Mouse (Mus musculus) forebrain, embryonic 13.5 days (tissue): ENCODE measurements at regions not wholly inside any gene's neighbourhood (a gene's known extent, or its start where the extent isn't known, plus 50 kb on each side); places are given as distances from the start of the nearest gene placed in this dataset.
"Not testable (repeated sequence)": the region's sequence is repeated elsewhere in the genome, so short reads cannot be mapped to it uniquely, and the experiment has no call there.

Source experiments
- ATAC-seq: fragments of 200-750 bp; cut with Nextera tagmentation; 2 replicates; pipeline ENCODE4 v1.8.0; 2017
- H3K27ac ChIP-seq: fragments of 300-500 bp; sonication (generic); 2 replicates; pipeline ENCODE4 v1.5.1; 2015; ENCODE audit warnings: inconsistent platforms, mild to moderate bottlenecking, moderate library complexity
- H3K27me3 ChIP-seq: fragments of 300-500 bp; sonication (generic); 2 replicates; pipeline ENCODE4 v1.6.1; 2015; ENCODE audit warnings: mild to moderate bottlenecking, inconsistent platforms
- H3K36me3 ChIP-seq: fragments of 300-500 bp; sonication (generic); 2 replicates; pipeline ENCODE4 v1.6.1; 2015; ENCODE audit warnings: mild to moderate bottlenecking, inconsistent platforms; ENCODE audit not compliant: poor library complexity, severe bottlenecking
- H3K4me1 ChIP-seq: fragments of 300-500 bp; sonication (generic); 2 replicates; pipeline ENCODE4 v1.6.1; 2015; ENCODE audit warnings: inconsistent platforms
- H3K4me2 ChIP-seq: fragments of 300-500 bp; sonication (generic); 2 replicates; pipeline ENCODE4 v1.6.1; 2015; ENCODE audit warnings: inconsistent platforms, mild to moderate bottlenecking, moderate library complexity
- H3K4me3 ChIP-seq: fragments of 300-500 bp; sonication (generic); 2 replicates; pipeline ENCODE4 v1.5.1; 2015; ENCODE audit warnings: mild to moderate bottlenecking, inconsistent platforms
- H3K9ac ChIP-seq: fragments of 300-500 bp; sonication (generic); 2 replicates; pipeline ENCODE4 v1.6.1; 2015; ENCODE audit warnings: mild to moderate bottlenecking, inconsistent platforms
- H3K9me3 ChIP-seq: fragments of 300-500 bp; sonication (generic); replicated peaks from 2 replicates; pipeline ENCODE4 v1.6.1; 2016; ENCODE audit warnings: inconsistent platforms
- WGBS: fragments of 180-500 bp; shearing (Covaris S2); methylation state at CpG from one replicate; pipeline ENCODE4 v1.1.7; 2015; 5-methylcytosine and 5-hydroxymethylcytosine counted together

DNA sequence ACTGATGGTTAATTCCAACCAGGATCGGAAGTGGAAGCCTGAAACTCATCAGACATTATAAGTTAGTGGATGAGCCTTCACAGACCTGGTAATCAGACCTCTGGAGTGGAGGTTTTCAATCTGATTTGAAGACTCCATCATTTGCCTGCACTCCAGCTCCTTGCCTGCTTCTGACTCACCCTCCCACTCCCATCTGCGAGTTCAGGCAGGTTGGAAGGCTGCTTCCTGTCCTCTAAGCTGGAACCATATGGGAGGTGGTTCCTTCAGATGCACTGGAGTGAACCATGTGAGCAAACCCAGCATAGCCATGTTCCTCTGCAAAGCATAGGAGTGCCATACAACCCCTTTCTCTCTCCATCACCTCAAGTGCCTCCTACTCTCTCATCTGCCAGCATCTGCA, 114.6 kb downstream of the Spata19 start:
- Histone ChIP-seq H3K4me1 (no peaks in the 10 kb centered on the region), H3K4me2 (no peak overlapping the region), H3K27ac (no peak overlapping the region), H3K9me3 (no peaks in the 10 kb centered on the region), H3K4me3 (no peak overlapping the region), H3K9ac (no peak overlapping the region), H3K27me3 (no peaks in the 10 kb centered on the region), H3K36me3 (no peaks in the 10 kb centered on the region)
- WGBS: 82% methylated on average over 2 of the region's 2 CpGs
- ATAC-seq: no peak

DNA sequence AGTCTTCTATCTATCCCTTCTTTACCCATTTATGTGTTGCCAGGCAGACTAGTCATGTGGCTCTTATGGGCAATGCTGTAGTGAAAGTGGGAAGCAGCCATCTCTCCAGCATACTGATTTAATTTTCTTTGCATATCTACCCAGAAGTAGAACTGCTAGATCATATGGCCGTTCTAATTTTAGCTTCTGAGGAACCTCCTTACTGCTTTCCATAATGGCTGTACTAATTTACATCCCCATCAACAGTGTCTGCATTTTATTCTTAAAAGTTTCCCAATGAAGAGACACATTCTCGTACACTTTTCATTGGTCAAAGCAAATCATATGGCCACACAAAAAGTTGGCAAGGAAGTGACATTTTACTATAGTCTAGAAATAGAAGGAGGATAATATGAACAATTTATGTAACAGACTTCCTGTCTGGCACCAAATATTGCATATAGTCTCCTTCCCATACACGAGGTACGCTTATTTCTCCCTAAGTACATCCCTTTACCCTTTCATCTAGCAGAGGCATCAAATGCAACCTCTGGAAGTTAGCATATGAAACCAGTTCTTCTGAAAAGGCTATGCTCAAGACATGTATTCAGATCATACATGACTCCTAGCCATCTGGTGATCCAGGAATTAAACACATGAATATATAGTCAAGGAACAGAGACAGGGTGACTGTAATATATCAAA, 119.0 kb downstream of the Spata19 start:
- Histone ChIP-seq H3K4me1 (0 out of 2 replicates have a peak, but pooled peaks cover 11% of the 10 kb centered on the region), H3K27me3 (no peaks in the 10 kb centered on the region), H3K4me2 (no peak overlapping the region), H3K4me3 (no peak overlapping the region), H3K36me3 (no peaks in the 10 kb centered on the region), H3K9ac (no peak overlapping the region), H3K9me3 (no peaks in the 10 kb centered on the region), H3K27ac (no peak overlapping the region)
- ATAC-seq: no peak
- 92% methylated on average over 4 of the region's 4 CpGs for WGBS

DNA sequence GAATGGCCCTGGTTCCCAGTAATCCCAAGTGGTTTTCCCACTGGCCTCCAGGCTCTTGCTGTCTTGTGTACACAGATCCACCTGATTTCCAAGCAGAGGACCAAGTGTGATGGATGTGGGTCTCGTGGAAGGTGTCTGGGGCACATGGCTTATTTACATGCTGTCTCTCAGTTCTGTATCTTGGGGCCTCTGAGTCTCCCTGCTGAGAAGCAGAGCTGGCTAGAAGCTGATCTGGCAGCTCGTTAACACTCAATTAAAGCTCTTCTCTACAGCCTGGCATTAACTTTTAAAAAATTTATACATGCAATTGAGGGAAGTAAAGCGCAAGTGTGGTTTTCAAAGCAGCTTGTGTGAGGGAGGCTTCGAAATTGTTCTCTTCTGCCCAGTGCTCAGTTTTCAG, 121.4 kb downstream of the Spata19 start:
- Histone ChIP-seq H3K9me3 (no peaks in the 10 kb centered on the region), H3K9ac (no peak overlapping the region), H3K27ac (no peak overlapping the region), H3K4me3 (no peak overlapping the region), H3K36me3 (no peaks in the 10 kb centered on the region), H3K4me1 (0 out of 2 replicates have a peak, but pooled peaks cover 11% of the 10 kb centered on the region), H3K4me2 (no peak overlapping the region), H3K27me3 (no peaks in the 10 kb centered on the region)
- no peak for ATAC-seq
- 39% methylated on average over 4 of the region's 4 CpGs for WGBS

DNA sequence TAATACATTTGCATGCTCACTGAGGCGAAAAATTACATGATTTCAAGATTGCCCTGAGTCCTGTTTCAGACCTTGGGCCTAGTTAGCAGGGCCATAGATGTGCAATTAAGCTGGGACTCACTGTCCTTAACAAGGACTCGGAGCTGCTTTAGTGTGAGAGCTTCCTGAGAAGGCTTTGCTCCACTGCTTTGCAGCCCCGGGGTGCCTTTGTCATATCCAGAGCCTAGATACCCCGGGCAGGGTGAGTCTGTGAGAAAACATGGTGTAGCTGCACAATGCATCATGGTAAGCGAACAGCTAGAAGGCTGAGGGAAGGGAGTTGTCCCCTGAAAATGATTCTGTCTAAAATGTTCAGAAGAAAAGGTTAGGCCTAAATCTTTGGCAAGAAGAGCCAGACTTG, 123.1 kb downstream of the Spata19 start:
- Histone ChIP-seq H3K4me2 (no peak overlapping the region), H3K4me3 (no peak overlapping the region), H3K36me3 (no peaks in the 10 kb centered on the region), H3K27me3 (no peaks in the 10 kb centered on the region), H3K27ac (no peak overlapping the region), H3K9me3 (no peaks in the 10 kb centered on the region), H3K4me1 (0 out of 2 replicates have a peak, but pooled peaks cover 11% of the 10 kb centered on the region), H3K9ac (no peak overlapping the region)
- ATAC-seq: no peak
- 20% methylated on average over 5 of the region's 5 CpGs for WGBS

DNA sequence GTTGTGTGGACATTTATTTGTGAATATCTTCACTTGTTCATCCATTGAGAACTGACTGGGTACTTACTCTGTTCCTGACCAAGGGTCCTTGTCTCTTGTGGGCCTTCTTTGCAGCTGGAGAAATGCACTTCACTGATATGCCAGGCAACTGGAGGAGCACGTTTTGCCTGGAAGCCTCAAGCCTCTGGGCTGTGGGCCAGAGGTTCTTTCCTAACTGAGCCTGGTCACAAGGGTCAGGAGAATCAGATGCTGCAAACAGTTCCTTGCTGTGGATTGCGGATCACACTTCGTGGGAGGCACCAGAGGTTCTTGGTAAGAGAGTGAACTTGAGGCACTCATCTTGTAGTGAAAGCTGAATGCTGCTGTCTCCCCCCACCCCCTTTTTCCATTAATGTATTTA, 124.6 kb downstream of the Spata19 start:
- ATAC-seq: no peak
- WGBS: 84% methylated on average over 3 of the region's 3 CpGs

DNA sequence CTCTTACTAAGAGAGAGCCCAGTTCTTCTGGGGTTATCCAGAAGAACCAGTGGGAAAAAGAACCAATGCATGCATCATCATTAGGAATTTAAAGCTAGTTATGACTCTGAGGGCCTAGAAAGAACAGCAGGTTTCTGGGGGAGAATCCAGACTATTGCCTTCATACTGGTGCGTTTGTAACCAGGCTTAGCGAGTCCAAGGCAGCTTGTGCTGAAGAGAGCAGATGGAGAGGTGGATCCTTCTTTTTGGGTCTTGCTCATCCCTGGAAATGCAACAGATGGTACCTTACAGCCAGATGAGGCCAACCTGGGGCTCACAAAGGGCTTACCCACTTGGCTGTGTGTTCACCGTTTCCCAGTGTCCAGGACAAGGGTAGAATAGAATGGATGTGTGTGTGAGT, 130.1 kb downstream of the Spata19 start:
- Histone ChIP-seq H3K4me2 (no peak overlapping the region), H3K9ac (no peak overlapping the region), H3K27me3 (0 out of 2 replicates have a peak, but pooled peaks cover 3% of the 10 kb centered on the region), H3K27ac (no peak overlapping the region), H3K4me1 (no peaks in the 10 kb centered on the region), H3K36me3 (no peaks in the 10 kb centered on the region), H3K9me3 (no peaks in the 10 kb centered on the region), H3K4me3 (no peak overlapping the region)
- ATAC-seq: no peak
- 88% methylated on average over 3 of the region's 3 CpGs for WGBS

More for the DNA sequence above, 124.6 kb downstream of the Spata19 start:
- Histone ChIP-seq H3K36me3 (no peaks in the 10 kb centered on the region), H3K27me3 (no peaks in the 10 kb centered on the region), H3K4me2 (no peak overlapping the region), H3K4me3 (no peak overlapping the region), H3K9ac (no peak overlapping the region), H3K27ac (no peak overlapping the region), H3K4me1 (0 out of 2 replicates have a peak, but pooled peaks cover 11% of the 10 kb centered on the region), H3K9me3 (no peaks in the 10 kb centered on the region)

DNA sequence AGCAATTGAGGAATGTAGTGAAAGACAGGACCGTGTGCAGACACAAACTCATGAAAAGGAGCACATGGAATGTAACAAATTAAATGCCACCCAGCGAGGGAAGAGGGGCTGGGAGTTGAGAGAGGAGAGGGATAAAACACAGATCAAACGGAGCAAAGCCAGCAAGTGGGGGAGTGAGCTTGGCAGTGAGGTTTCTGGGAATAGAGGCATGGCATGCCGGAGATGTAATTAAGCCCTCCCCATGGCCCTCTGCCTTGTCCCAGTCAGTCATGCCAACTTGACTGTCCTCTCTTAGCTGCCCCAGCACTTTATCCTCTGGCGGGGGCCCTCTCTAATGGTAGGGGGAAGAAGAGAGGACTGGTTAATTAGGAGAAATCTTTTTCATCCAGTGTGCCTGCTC, 141.9 kb downstream of the Spata19 start:
- ATAC-seq: peak; percentile 78
- Histone ChIP-seq H3K9ac (no peak overlapping the region), H3K4me1 (peaks cover 19% of the 10 kb centered on the region), H3K4me2 (no peak overlapping the region), H3K27ac (no peak overlapping the region), H3K36me3 (no peaks in the 10 kb centered on the region), H3K9me3 (no peaks in the 10 kb centered on the region), H3K27me3 (no peaks in the 10 kb centered on the region), H3K4me3 (no peak overlapping the region)
- WGBS: 7% methylated on average over 5 of the region's 5 CpGs

DNA sequence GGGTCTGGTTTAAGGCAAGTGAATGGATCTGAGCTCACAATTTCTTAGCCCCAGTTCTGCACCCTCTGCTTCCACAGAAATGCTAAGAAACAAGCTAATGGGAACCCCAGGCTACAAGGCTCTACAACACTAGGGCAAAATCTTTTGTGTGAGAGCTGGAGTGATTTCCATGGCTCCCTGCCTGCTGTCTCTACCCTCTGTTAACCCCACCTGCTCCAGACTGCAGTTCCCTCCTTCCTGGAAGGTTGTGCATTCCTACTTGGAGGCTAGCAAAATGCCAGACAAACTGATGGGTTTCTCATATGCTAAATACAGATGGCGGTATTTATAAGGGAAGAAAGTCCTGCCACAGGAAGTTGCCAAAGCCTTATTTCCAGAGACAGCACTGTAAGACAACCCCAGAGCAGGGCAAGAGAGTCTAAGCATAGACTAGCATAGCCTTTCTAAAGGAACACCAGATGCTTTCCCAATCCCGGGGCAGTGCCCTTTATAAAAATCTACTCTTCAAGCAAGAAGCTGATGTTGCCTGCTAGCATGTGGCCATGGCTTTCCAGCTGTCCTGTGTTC, 145.1 kb downstream of the Spata19 start:
- 81% methylated on average over 2 of the region's 2 CpGs for WGBS
- no peak; the same call in 1 of the 2 replicates for ATAC-seq
- Histone ChIP-seq H3K4me3 (no peak overlapping the region), H3K4me2 (no peak overlapping the region), H3K36me3 (no peaks in the 10 kb centered on the region), H3K27ac (no peak overlapping the region), H3K9ac (no peak overlapping the region), H3K4me1 (peaks cover 22% of the 10 kb centered on the region), H3K27me3 (no peaks in the 10 kb centered on the region), H3K9me3 (no peaks in the 10 kb centered on the region)

DNA sequence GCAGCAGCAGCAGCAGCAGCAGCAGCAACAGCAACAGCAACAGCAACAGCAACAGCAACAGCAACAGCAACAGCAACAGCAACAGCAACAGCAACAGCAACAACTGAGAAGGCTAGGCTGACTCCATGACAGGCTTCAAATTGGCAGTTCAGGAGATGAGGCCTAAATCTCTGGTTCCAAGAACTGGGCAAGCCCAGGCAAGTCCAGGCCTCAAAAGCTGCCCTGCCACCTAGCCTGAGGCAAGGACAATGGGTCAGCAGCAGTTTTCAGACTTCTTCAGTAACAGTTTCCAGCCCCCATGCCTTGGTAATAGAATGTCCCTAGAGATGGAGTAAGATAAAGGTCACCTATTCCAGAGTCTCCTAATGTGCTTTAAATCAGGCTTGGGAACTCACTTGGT, 158.1 kb downstream of the Spata19 start:
- H3K4me2 ChIP-seq, H3K27me3 ChIP-seq, ATAC-seq, H3K9ac ChIP-seq, H3K27ac ChIP-seq, H3K36me3 ChIP-seq, H3K4me3 ChIP-seq, H3K9me3 ChIP-seq: not testable (repeated sequence)
- H3K4me1 ChIP-seq: peaks cover 19% of the 10 kb centered on the region

DNA sequence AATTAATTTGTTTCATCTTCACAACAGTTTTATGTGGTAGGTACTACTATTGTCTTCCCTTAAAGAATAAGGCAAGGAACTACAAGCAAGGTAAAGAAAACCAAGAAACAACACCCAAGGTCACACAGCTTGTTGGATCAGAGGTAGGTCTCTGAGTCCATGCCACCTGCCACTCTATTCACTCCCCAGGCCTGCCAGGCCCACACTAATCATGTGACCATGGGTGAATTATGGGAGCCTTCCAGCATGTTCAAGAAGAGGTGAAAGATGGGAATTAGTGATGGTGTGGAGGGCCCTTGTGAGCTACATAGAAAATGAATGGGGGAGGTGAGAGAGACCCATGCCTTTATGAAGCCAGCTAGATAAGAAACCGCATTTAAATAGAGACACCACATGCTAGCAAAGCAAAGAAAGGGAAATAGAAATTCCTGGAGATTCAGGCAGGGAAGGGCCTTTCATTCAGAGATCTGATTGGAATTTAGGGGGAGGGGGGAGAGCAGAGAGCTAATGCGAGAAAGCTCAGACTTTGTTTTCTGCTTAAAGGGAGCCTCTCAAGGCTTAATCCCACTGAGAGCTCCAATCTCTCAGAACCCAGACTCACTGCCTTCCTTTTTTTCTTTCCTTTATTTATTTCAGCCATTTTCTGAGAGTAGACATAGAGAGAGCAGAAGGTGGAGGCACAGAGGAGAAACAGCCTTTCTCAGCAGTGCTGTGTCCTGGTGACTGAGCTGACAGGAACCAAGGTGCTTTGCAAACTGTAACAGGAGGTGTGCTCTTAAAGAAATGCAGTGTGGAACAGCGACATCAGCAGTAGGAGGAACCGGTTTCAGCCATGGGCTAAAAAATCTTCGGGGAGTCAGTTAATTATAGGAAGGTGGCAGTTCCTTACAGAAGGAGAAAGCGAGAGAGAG, 160.0 kb downstream of the Spata19 start:
- ATAC-seq: peak; percentile 43; the same call in 1 of the 2 replicates
- H3K4me2 ChIP-seq: no peak overlapping the region

DNA sequence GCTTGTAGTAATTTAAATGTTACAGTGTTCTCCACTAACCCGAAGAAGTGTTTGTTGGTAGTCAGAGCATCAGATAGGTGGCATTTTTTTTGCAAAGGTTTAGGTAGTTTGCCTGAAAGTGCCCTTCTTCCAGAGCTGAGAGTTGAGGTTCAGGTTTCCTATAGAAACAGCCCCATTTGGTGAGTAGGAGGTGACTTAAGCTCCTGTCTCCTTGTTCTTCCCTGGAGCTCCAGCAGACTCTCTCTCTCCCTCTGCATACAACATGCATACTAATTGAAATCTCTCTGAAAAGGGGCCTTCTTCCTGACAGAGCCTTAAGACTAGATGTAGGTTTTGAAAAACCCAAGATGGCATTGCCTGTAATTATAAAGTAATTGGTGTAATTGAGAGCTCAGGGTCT, 161.3 kb downstream of the Spata19 start:
- Histone ChIP-seq H3K9ac (no peak overlapping the region), H3K4me1 (peaks cover 19% of the 10 kb centered on the region), H3K27me3 (no peaks in the 10 kb centered on the region), H3K4me2 (no peak overlapping the region), H3K9me3 (peaks cover 3% of the 10 kb centered on the region), H3K27ac (no peak overlapping the region), H3K36me3 (no peaks in the 10 kb centered on the region), H3K4me3 (no peak overlapping the region)
- ATAC-seq: no peak
- WGBS: 53% methylated on average over 1 of the region's 1 CpGs

More for the DNA sequence above, 160.0 kb downstream of the Spata19 start:
- H3K4me3 ChIP-seq: no peak overlapping the region
- H3K27ac ChIP-seq: 0 out of 2 replicates have a peak overlapping the region, but pooled peaks have one; percentile 6
- H3K36me3 ChIP-seq: no peaks in the 10 kb centered on the region
- H3K4me1 ChIP-seq: peaks cover 19% of the 10 kb centered on the region
- H3K27me3 ChIP-seq: no peaks in the 10 kb centered on the region
- H3K9me3 ChIP-seq: peaks cover 3% of the 10 kb centered on the region
- WGBS: 7% methylated on average over 6 of the region's 6 CpGs
- H3K9ac ChIP-seq: no peak overlapping the region

DNA sequence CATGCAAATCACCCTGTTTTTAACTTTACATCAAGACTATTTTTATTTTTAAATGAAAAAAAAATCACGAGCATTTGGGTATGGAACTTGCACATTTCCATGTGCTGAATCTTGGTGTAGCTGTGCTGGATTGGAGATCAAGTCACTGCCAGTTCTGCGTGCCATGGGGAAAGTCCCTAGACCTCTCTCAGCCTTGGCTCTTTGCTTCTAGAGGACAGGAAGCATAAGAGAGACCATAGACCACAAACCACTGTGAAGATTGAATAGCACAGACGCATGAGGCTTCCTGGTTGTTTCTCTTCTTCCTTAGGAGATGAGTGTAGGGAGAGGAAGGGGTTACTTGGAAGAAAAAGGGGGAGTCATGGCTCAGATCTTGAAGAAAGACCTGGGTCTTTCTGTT, 161.7 kb downstream of the Spata19 start:
- Histone ChIP-seq H3K36me3 (no peaks in the 10 kb centered on the region), H3K9ac (no peak overlapping the region), H3K4me2 (no peak overlapping the region), H3K27me3 (no peaks in the 10 kb centered on the region), H3K4me1 (peaks cover 19% of the 10 kb centered on the region), H3K27ac (no peak overlapping the region), H3K4me3 (no peak overlapping the region), H3K9me3 (peaks cover 3% of the 10 kb centered on the region)
- 79% methylated on average over 3 of the region's 3 CpGs for WGBS
- no peak for ATAC-seq
